Mouse (Mus musculus) thymus, postnatal 4 days (tissue): Measurements from ENCODE around the gene Olfr1246.
"Not testable (repeated sequence)": the region's sequence is repeated elsewhere in the genome, so short reads cannot be mapped to it uniquely, and the experiment has no call there.

ENCODE experiments used
- DNase-seq: peaks from one replicate; pipeline ENCODE4 v3.0.0; 2021

The Olfr1246 gene

DNA sequence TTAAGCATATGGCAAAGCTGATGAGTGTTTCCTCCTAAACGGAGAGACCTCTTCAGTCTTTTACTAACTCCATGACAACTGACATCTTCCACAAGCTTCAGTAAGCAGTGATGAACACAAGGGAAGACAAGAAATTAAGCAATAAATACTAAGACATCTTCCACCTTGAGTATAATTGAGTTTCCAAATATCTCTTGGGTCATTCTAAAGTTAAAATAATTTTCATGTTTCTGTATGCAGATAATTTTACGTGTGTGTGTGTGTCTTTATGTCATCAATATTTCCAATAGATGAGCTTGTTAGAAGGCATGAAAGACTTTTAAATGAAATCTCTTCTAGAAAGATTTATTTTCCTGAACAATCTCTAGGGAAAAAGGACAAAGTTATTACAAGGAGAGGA lies at the start of gene Olfr1246:
Gene Olfr1246 (minus strand): TSS at position 101 of the 400 bp plus-strand sequence.
- no peak for DNase-seq

DNA sequence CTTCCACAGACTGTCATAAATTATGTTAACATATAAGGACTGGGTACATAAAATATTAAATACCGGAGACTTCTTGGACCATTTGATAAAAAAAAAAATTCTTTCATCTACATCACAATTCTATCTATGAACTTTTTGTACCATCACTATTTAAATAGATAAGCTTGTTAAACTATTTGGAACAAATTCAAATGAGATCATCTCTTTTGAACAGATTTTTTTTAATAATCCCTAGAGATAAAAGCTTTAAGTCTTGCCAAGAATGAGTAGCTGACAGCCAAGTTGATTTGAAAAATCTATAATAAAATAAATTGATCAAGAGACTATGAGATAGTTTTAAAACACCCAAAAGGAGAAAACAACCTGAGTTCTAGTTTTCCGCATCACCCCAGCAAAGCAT lies 41.9 kb upstream of the Olfr1246 start, which contains the start of gene Olfr1249:
Gene Olfr1249 (minus strand): TSS at position 101 of the 400 bp plus-strand sequence.
- no peak for DNase-seq

DNA sequence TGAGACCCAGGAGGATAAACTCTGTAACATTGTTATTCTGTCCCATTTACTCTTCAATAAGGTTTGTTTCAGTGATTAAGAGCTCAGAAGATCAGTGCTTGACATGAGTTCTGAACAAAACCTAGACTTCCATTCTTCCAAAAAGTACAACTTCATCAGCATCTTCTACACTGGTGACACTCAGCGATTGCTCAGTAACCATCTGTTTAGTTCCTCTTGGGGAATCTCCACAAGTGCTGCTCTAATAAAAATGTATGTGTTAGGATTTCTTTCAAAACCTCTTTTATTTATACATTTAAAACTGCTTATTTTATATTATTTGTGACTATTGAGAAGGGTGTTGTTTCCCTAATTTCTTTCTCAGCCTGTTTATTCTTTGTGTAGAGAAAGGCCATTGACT lies 25.2 kb upstream of the Olfr1246 start, which contains the start of gene Olfr1248:
Gene Olfr1248 (minus strand): TSS at position 101 of the 400 bp plus-strand sequence.
- DNase-seq, result not testable (repeated sequence)

DNA sequence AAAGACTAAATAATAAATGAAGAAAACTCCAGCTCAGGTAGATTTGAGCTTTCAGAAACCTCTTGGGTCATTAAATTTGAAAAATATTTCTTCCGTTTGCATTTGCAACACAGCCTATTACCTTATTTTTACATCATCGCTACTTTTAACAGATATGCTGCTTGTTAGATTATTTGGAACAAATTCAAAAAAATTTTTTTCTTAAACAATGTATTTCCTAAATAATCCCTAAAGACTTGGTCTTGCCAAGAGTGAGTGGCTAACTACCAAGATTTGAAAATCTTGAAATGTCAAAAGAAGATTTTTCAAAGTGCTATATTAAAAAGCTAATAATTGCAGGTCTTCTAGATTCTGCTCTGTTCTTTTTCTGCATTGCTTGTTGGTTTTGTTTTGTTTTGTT lies 21.1 kb upstream of the Olfr1246 start, which contains the start of gene Olfr1247:
Gene Olfr1247 (minus strand): TSS at position 101 of the 400 bp plus-strand sequence.
- no peak for DNase-seq

DNA sequence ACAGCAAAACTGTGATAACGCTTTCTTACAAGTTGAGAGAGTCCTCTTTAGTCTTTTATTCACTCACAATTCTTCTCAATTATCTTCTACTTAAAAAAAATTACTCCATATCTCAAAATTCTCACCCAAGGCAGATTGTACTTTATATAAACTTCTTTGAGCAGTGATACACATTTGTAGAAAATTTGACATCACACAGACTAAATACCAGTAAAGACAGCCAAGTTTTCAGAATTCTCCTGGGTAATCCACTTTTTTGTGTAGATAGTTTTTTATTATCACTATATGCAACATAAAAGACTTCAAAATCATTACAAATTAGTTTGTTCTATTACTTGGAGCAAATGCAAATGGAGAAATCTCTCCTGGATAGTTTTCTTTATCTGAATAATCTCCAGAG lies 14.6 kb downstream of the Olfr1246 start, which contains the start of gene Olfr1245:
Gene Olfr1245 (minus strand): TSS at position 101 of the 400 bp plus-strand sequence.
- no peak for DNase-seq

DNA sequence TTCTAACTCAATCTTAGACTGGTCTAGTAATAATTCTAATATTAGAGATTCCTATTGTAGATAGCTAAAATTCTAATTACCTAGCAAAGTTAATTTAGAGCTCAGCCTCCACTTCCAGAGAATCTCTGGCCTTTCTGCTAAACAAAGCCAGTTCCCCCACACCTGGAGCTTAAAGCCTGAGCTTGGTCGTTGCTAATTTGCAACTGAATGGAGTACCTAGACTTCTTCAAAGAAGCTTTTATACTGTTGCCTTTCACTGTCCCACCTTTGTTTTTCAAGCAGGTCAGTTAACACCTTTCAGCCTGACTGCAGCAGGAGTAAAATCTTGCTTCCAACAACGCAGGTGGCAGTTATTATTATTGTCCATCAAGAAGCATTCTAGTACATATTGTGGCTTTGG lies 30.3 kb downstream of the Olfr1246 start:
- DNase-seq, result not testable (repeated sequence)

DNA sequence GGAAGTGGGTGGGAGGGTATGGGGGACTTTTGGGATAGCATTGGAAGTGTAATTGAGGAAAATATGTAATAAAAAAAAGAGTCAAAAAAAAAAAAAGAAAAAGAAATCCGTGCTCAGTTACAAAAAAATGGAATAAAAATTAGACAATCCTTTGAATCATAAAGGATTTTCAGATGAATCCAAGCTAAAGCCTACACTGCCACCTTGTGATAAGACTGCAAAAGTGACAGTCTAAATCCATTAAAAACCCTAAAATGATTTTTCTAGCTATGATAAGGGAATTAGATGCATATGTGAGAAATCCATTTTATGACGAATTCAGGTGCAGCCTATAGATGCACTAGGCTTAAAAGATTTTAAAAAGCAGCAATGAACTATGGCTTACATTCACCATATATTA lies 48.4 kb downstream of the Olfr1246 start:
- no peak for DNase-seq

DNA sequence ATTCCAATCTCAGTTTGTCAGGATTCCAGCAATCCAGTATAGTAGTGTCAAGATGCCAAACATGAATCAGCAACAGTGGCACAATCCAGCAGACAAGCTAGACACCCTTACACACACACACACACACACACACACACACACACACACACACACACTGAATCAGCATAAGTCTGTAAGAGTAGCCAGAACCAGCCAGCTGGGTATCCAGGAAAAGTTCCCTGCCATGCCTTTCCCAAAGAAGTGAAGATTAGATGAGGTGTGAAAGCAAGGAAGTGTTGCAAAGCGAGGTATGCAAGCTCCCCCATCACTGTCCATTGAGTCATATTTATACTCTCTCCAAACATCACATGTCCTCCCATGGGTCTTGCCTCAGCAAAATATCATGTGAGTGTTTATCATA lies 53.0 kb downstream of the Olfr1246 start:
- no peak for DNase-seq
